Mouse (Mus musculus) testis, adult 2 months (tissue): ENCODE results near the gene Dlx1.

Experiments
- CTCF ChIP-seq: fragments of 200-500 bp; IDR thresholded peaks from 2 replicates; pipeline ENCODE4 v1.5.1; 2012; ENCODE audit warnings: low read depth, mild to moderate bottlenecking, inconsistent platforms, low read length, moderate library complexity; ENCODE audit not compliant: control insufficient read depth, insufficient read depth, insufficient replicate concordance
- POLR2A ChIP-seq: fragments of 200-500 bp; IDR thresholded peaks from 2 replicates; pipeline ENCODE4 v1.6.1; 2012; ENCODE audit warnings: low read depth, mild to moderate bottlenecking, inconsistent platforms, low read length, moderate library complexity; ENCODE audit not compliant: control insufficient read depth

- TF ChIP-seq CTCF (no peak), POLR2A (no peak)
These were observed 45.8 kb downstream of the Dlx1 start for GRCm38 (mm10) chr2:71573736-71574135.
